Mouse (Mus musculus) ES-E14 (cell line): ENCODE data around the gene Pfdn2. TPM values are rescaled to one million over a fixed set of nuclear protein-coding genes. Genes with fewer than 3 reads are reported as not detected.

Source experiments
- DNase-seq: peaks from one replicate; pipeline ENCODE4 v3.0.0-alpha.2; 2013; ENCODE audit warnings: low read depth, low spot score
- H3K27ac ChIP-seq: 2 replicates; pipeline ENCODE4 v1.5.1; 2012; ENCODE audit warnings: low read depth, mild to moderate bottlenecking, low read length, moderate library complexity, mixed read lengths; ENCODE audit not compliant: poor library complexity, insufficient read depth, severe bottlenecking
- H3K36me3 ChIP-seq: 2 replicates; pipeline ENCODE4 v1.6.1; 2012; ENCODE audit warnings: mild to moderate bottlenecking, low read length, moderate library complexity, mixed read lengths; ENCODE audit not compliant: control insufficient read depth, poor library complexity, insufficient read depth, severe bottlenecking
- H3K4me1 ChIP-seq, 2 experiments: fragments of 150-350 bp in 1 of 2; sonication (generic) in 1 of 2; 2 replicates each; pipeline ENCODE4 v1.6.1; 2012; ENCODE audit warnings: low read length in 2 of 2, mild to moderate bottlenecking in 1 of 2, mixed read lengths in 1 of 2; ENCODE audit not compliant: control insufficient read depth in 2 of 2, insufficient read depth in 2 of 2, poor library complexity in 1 of 2
- H3K4me3 ChIP-seq, 2 experiments: fragments of 150-350 bp in 1 of 2; sonication (generic) in 1 of 2; 2 replicates each; pipeline ENCODE4 v1.5.1; 2012; ENCODE audit warnings: low read length in 2 of 2, low read depth in 1 of 2, mild to moderate bottlenecking in 1 of 2, mixed read lengths in 1 of 2; ENCODE audit not compliant: insufficient read depth in 1 of 2, poor library complexity in 1 of 2, severe bottlenecking in 1 of 2
- H3K9ac ChIP-seq: 2 replicates; pipeline ENCODE4 v1.6.1; 2012; ENCODE audit warnings: low read depth, mild to moderate bottlenecking, low read length, mixed read lengths; ENCODE audit not compliant: poor library complexity, insufficient read depth, severe bottlenecking
- H3K9me3 ChIP-seq: fragments of 150-350 bp; sonication (generic); 2 replicates; pipeline ENCODE4 v1.6.1; 2012; ENCODE audit warnings: low read depth, mild to moderate bottlenecking, low read length; ENCODE audit not compliant: control insufficient read depth, insufficient read depth
- CHD2 ChIP-seq: IDR thresholded peaks from 2 replicates; pipeline ENCODE4 v1.6.1; 2014; ENCODE audit warnings: mild to moderate bottlenecking, low read depth, low read length, inconsistent platforms
- HCFC1 ChIP-seq: IDR thresholded peaks from 2 replicates; pipeline ENCODE4 v1.6.1; 2012; ENCODE audit warnings: low read length, inconsistent platforms, borderline replicate concordance; ENCODE audit not compliant: insufficient read depth
- MAFK ChIP-seq: IDR thresholded peaks from 2 replicates; pipeline ENCODE4 v1.6.1; 2014; ENCODE audit warnings: mild to moderate bottlenecking, low read depth, low read length, inconsistent platforms; ENCODE audit not compliant: insufficient read depth
- ZC3H11A ChIP-seq: IDR thresholded peaks from 2 replicates; pipeline ENCODE4 v1.6.1; 2012; ENCODE audit warnings: low read depth, mild to moderate bottlenecking, inconsistent platforms, low read length, borderline replicate concordance
- ZNF384 ChIP-seq: IDR thresholded peaks from 2 replicates; pipeline ENCODE4 v1.6.1; 2012; ENCODE audit warnings: low read depth, low read length, inconsistent platforms
- in situ Hi-C, 2 experiments: fragments of 600-800 bp; cut with MboI; formaldehyde crosslinking; loops; one replicate each; pipeline ENCODE4 v1.15.1; 2025; ENCODE audit warnings: low sequenced_read_pairs in 2 of 2, inconsistent platforms in 1 of 2; ENCODE audit not compliant: unreplicated experiment in 2 of 2
- total RNA-seq: library from RNA; depleted of rRNA; stranded (reverse); fragments of 300-350 nt; gene quantifications from 2 replicates; pipeline ENCODE4 v1.2.3, GENCODE M21; 2012

The Pfdn2 gene
- total RNA-seq, 1 experiment: 41.6 TPM

GRCm38 (mm10) chr1:171385171-171385570, 39.7 kb downstream of the Pfdn2 start:
- in situ Hi-C loops: no loop called here
- no peak for TF ChIP-seq CHD2
- TF ChIP-seq MAFK: no peak
- no peak for TF ChIP-seq HCFC1
- no peak for TF ChIP-seq ZC3H11A
- TF ChIP-seq ZNF384: no peak
- Histone ChIP-seq H3K27ac (no peak overlapping the region), H3K9me3 (no peaks in the 10 kb centered on the region), H3K9ac (no peak overlapping the region), H3K4me3 (no peak overlapping the region), H3K4me1 (peaks cover 2 to 36% of the 10 kb centered on the region in 2 experiments; a peak in 3 of 4 replicates), H3K36me3 (no peaks in the 10 kb centered on the region)
- DNase-seq: no peak

- Histone ChIP-seq H3K9me3 (no peaks in the 10 kb centered on the region), H3K9ac (no peak overlapping the region), H3K36me3 (no peaks in the 10 kb centered on the region), H3K27ac (no peak overlapping the region), H3K4me1 (peaks cover 5 to 36% of the 10 kb centered on the region in 2 experiments; a peak in 3 of 4 replicates), H3K4me3 (no peak overlapping the region)
- in situ Hi-C loops: no loop called here
- DNase-seq: no peak
- TF ChIP-seq MAFK (no peak), ZNF384 (no peak), ZC3H11A (no peak), CHD2 (no peak), HCFC1 (no peak)
These were observed 41.6 kb downstream of the Pfdn2 start for GRCm38 (mm10) chr1:171387099-171387498.

GRCm38 (mm10) chr1:171388376-171389102, 43.1 kb downstream of the Pfdn2 start, which contains the start of gene Arhgap30:
Arhgap30 (plus strand) TSS chr1:171388954.
- in situ Hi-C loops: no loop called here
- Histone ChIP-seq H3K4me3 (peak within 1 kb of the TSS; percentile 27 to 48), H3K36me3 (no peaks in the 10 kb centered on the region), H3K27ac (0 out of 2 replicates have a peak within 1 kb of the TSS, but pooled peaks have one; percentile 8), H3K4me1 (peaks cover 5 to 36% of the 10 kb centered on the region in 2 experiments; a peak in 3 of 4 replicates), H3K9ac (no peak within 1 kb of the TSS), H3K9me3 (no peaks in the 10 kb centered on the region)
- TF ChIP-seq ZC3H11A (no peak), CHD2 (no peak), ZNF384 (no peak), MAFK (no peak), HCFC1 (no peak)
- DNase-seq: no peak

GRCm38 (mm10) chr1:171390101-171390500, 44.6 kb downstream of the Pfdn2 start:
- in situ Hi-C loops: no loop called here
- peak overlapping the region; percentile 27 to 32; a peak in 2 of 4 replicates for H3K4me3 ChIP-seq
- H3K9me3 ChIP-seq: no peaks in the 10 kb centered on the region
- H3K9ac ChIP-seq: no peak overlapping the region
- peaks cover 5 to 31% of the 10 kb centered on the region in 2 experiments; a peak in 3 of 4 replicates for H3K4me1 ChIP-seq
- H3K27ac ChIP-seq: 0 out of 2 replicates have a peak overlapping the region, but pooled peaks have one; percentile 8
- H3K36me3 ChIP-seq: no peaks in the 10 kb centered on the region
- TF ChIP-seq HCFC1 (no peak), CHD2 (no peak), ZC3H11A (no peak), MAFK (no peak), ZNF384 (no peak)
- no peak for DNase-seq
